Mouse (Mus musculus): ENCODE data around the gene Stk32c. TPM values are rescaled to one million over a fixed set of nuclear protein-coding genes. Genes with fewer than 3 reads are reported as not detected.

Stk32c gene
- polyA plus RNA-seq, 1 experiment from 2014 or later = not detected

- ATAC-seq (replicated peaks; ENCODE audit: insufficient number of reproducible peaks, low FRiP score, low TSS enrichment) = no peak
- Histone ChIP-seq H3K9ac (ENCODE audit: low read depth, low read length) (no peak overlapping the region), H3K4me1 (ENCODE audit: control insufficient read depth, insufficient read depth, low read length) (no peaks in the 10 kb centered on the region), H3K27ac (ENCODE audit: low read depth, low read length) (no peak overlapping the region), H3K36me3 (ENCODE audit: control insufficient read depth, insufficient read depth, low read length) (no peaks in the 10 kb centered on the region), H3K4me2 (no peak overlapping the region), H3K4me3 (ENCODE audit: low read depth, low read length) (no peak overlapping the region), H3K9me3 (replicated peaks; ENCODE audit: control insufficient read depth, low read length) (no peaks in the 10 kb centered on the region), H3K27me3 (ENCODE audit: control insufficient read depth, insufficient read depth, low read length) (peaks cover 2% of the 10 kb centered on the region; the same call in 1 of the 2 replicates)
- 25% methylated on average over 7 of the region's 7 CpGs for WGBS (ENCODE audit: insufficient replicate concordance)
These were observed 13.0 kb downstream of the Stk32c start for GRCm38 (mm10) chr7:139200108-139200507.

DNA sequence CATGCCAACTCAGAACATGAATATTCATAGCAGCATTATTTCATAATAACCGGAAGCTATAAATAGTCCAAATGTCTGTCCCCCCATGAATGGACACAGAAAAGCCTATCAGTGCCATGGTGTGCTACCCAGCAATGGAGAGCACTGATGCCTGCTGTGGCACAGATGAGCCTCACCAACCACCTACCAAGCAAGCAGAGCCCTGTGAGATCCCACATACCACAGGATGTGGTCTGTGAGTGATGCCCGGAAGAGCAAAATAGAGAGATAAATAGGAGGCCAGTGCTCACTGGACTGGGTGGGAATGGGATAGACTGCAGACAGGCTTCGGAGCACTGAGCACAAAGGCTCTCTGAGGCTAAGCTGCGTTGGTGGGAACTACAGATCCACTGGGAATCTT is 16.1 kb downstream of the Stk32c start:
- H3K4me1 ChIP-seq (ENCODE audit: control insufficient read depth, insufficient read depth, low read length) = no peaks in the 10 kb centered on the region
- no peaks in the 10 kb centered on the region for H3K9me3 ChIP-seq (replicated peaks; ENCODE audit: control insufficient read depth, low read length)
- peaks cover 2% of the 10 kb centered on the region; the same call in 1 of the 2 replicates for H3K27me3 ChIP-seq (ENCODE audit: control insufficient read depth, insufficient read depth, low read length)
- H3K27ac ChIP-seq (ENCODE audit: low read depth, low read length) = no peak overlapping the region
- ATAC-seq (replicated peaks; ENCODE audit: insufficient number of reproducible peaks, low FRiP score, low TSS enrichment) = no peak
- H3K9ac ChIP-seq (ENCODE audit: low read depth, low read length) = no peak overlapping the region
- H3K4me3 ChIP-seq (ENCODE audit: low read depth, low read length) = no peak overlapping the region
- WGBS (ENCODE audit: insufficient replicate concordance) = 66% methylated on average over 4 of the region's 4 CpGs
- H3K4me2 ChIP-seq = no peak overlapping the region
- no peaks in the 10 kb centered on the region for H3K36me3 ChIP-seq (ENCODE audit: control insufficient read depth, insufficient read depth, low read length)

- Histone ChIP-seq H3K9me3 (replicated peaks; ENCODE audit: control insufficient read depth, low read length) (no peaks in the 10 kb centered on the region), H3K36me3 (ENCODE audit: control insufficient read depth, insufficient read depth, low read length) (no peaks in the 10 kb centered on the region)
- 67% methylated on average over 6 of the region's 6 CpGs for WGBS (ENCODE audit: insufficient replicate concordance)
These were observed 21.5 kb downstream of the Stk32c start for GRCm38 (mm10) chr7:139191619-139192018.

DNA sequence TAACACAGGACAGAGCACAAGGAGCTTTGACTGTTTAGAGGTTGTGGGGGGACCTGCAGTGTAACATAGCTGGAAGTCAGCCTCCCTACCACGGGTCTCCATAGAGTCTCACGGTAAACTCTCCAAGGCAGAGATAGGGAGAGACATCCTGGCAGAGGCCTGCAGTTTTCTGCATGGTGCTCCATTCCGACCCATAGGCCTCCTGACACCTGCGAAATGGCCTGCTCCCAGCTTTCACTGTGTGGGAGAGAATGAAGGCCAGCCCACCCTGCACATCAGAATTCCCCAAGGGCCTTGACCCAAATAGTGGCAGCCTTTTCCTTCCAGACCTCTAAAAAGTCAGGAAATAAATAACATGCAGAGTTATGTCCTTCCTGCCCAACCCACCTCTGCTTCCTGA is 22.5 kb downstream of the Stk32c start:
- 93% methylated on average over 4 of the region's 4 CpGs for WGBS (ENCODE audit: insufficient replicate concordance)
- Histone ChIP-seq H3K27ac (ENCODE audit: low read depth, low read length) (no peak overlapping the region), H3K4me1 (ENCODE audit: control insufficient read depth, insufficient read depth, low read length) (no peaks in the 10 kb centered on the region; the same call in 1 of the 2 replicates), H3K36me3 (ENCODE audit: control insufficient read depth, insufficient read depth, low read length) (no peaks in the 10 kb centered on the region), H3K9me3 (replicated peaks; ENCODE audit: control insufficient read depth, low read length) (no peaks in the 10 kb centered on the region), H3K4me3 (ENCODE audit: low read depth, low read length) (no peak overlapping the region), H3K4me2 (no peak overlapping the region), H3K27me3 (ENCODE audit: control insufficient read depth, insufficient read depth, low read length) (peaks cover 33% of the 10 kb centered on the region), H3K9ac (ENCODE audit: low read depth, low read length) (no peak overlapping the region)
- ATAC-seq (replicated peaks; ENCODE audit: insufficient number of reproducible peaks, low FRiP score, low TSS enrichment) = no peak

More at GRCm38 (mm10) chr7:139191619-139192018, 21.5 kb downstream of the Stk32c start:
- H3K27ac ChIP-seq (ENCODE audit: low read depth, low read length) = no peak overlapping the region
- ATAC-seq (replicated peaks; ENCODE audit: insufficient number of reproducible peaks, low FRiP score, low TSS enrichment) = no peak
- H3K27me3 ChIP-seq (ENCODE audit: control insufficient read depth, insufficient read depth, low read length) = peaks cover 25% of the 10 kb centered on the region
- no peak overlapping the region for H3K9ac ChIP-seq (ENCODE audit: low read depth, low read length)
- no peaks in the 10 kb centered on the region; the same call in 1 of the 2 replicates for H3K4me1 ChIP-seq (ENCODE audit: control insufficient read depth, insufficient read depth, low read length)
- H3K4me2 ChIP-seq = no peak overlapping the region
- no peak overlapping the region for H3K4me3 ChIP-seq (ENCODE audit: low read depth, low read length)

DNA sequence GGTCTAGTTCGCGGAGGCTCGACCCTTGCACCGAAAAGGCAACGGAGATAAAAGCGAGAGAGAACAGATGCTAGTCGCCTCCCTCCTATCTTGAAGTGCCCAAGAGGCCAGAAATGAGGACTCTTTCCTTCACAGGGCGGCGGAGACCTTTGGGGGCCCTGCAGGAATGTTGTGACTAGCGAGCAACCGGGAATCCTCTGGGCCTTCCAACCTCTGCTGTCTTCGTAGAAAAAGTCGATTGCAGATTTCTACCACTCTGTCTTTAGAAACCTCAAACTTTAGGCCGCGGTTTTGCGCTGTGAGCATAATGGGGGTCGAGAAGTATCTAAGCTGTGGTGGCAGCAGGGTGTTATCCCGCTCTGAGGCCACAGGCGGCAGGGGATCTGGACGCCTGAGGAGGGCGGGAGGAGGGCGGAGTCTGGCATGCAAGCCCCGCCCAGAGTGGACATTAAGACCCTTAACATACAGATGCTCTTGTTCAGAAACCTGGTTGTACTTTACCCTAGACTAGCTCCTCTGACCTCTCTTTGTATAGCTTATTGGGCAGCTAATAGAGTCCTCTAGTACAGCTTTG is 24.4 kb downstream of the Stk32c start:
- Histone ChIP-seq H3K9me3 (replicated peaks; ENCODE audit: control insufficient read depth, low read length) (no peaks in the 10 kb centered on the region), H3K4me3 (ENCODE audit: low read depth, low read length) (peak overlapping the region; percentile 64), H3K27me3 (ENCODE audit: control insufficient read depth, insufficient read depth, low read length) (peaks cover 42% of the 10 kb centered on the region), H3K27ac (ENCODE audit: low read depth, low read length) (no peak overlapping the region), H3K4me1 (ENCODE audit: control insufficient read depth, insufficient read depth, low read length) (no peaks in the 10 kb centered on the region; the same call in 1 of the 2 replicates), H3K4me2 (peak overlapping the region; percentile 99), H3K36me3 (ENCODE audit: control insufficient read depth, insufficient read depth, low read length) (no peaks in the 10 kb centered on the region), H3K9ac (ENCODE audit: low read depth, low read length) (peak overlapping the region; percentile 66; the same call in 1 of the 2 replicates)
- ATAC-seq (replicated peaks; ENCODE audit: insufficient number of reproducible peaks, low FRiP score, low TSS enrichment) = peak; percentile 51; the same call in 1 of the 2 replicates
- WGBS (ENCODE audit: insufficient replicate concordance) = 1% methylated on average over 23 of the region's 23 CpGs

GRCm38 (mm10) chr7:139187771-139188633 is 25.1 kb downstream of the Stk32c start:
- H3K4me3 ChIP-seq (ENCODE audit: low read depth, low read length) = peak overlapping the region; percentile 64
- ATAC-seq (replicated peaks; ENCODE audit: insufficient number of reproducible peaks, low FRiP score, low TSS enrichment) = peak; percentile 92
- peaks cover 42% of the 10 kb centered on the region for H3K27me3 ChIP-seq (ENCODE audit: control insufficient read depth, insufficient read depth, low read length)
- peak overlapping the region; percentile 66 for H3K9ac ChIP-seq (ENCODE audit: low read depth, low read length)
- under 1% methylated on average over 93 of the region's 94 CpGs for WGBS (ENCODE audit: insufficient replicate concordance)
- no peaks in the 10 kb centered on the region; the same call in 1 of the 2 replicates for H3K4me1 ChIP-seq (ENCODE audit: control insufficient read depth, insufficient read depth, low read length)
- H3K27ac ChIP-seq (ENCODE audit: low read depth, low read length) = no peak overlapping the region
- no peaks in the 10 kb centered on the region for H3K9me3 ChIP-seq (replicated peaks; ENCODE audit: control insufficient read depth, low read length)
- H3K36me3 ChIP-seq (ENCODE audit: control insufficient read depth, insufficient read depth, low read length) = no peaks in the 10 kb centered on the region
- H3K4me2 ChIP-seq = peak overlapping the region; percentile 99

DNA sequence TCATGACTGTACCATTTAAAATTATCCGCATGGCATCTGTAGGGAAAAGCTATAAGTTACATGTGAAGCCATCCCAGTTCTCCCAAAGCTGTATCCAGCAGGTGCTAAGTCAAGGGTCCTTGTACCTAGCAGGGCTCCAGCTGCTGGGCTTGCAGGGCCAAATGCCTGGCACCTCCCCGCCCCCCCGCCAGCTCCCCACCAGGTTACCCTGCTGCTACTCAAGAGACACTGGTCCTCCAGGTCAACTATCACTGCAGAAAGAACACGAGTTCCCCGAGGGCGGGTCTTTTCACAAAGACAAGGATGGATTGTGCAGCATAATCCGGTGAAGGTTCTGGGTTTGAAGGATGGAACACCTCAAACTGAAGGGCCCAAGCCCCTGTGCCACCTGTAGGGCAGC is 25.8 kb downstream of the Stk32c start:
- 33% methylated on average over 7 of the region's 7 CpGs for WGBS (ENCODE audit: insufficient replicate concordance)
- H3K9ac ChIP-seq (ENCODE audit: low read depth, low read length) = no peak overlapping the region
- peaks cover 42% of the 10 kb centered on the region for H3K27me3 ChIP-seq (ENCODE audit: control insufficient read depth, insufficient read depth, low read length)
- H3K27ac ChIP-seq (ENCODE audit: low read depth, low read length) = no peak overlapping the region
- ATAC-seq (replicated peaks; ENCODE audit: insufficient number of reproducible peaks, low FRiP score, low TSS enrichment) = no peak
- no peaks in the 10 kb centered on the region; the same call in 1 of the 2 replicates for H3K4me1 ChIP-seq (ENCODE audit: control insufficient read depth, insufficient read depth, low read length)
- H3K9me3 ChIP-seq (replicated peaks; ENCODE audit: control insufficient read depth, low read length) = no peaks in the 10 kb centered on the region
- H3K36me3 ChIP-seq (ENCODE audit: control insufficient read depth, insufficient read depth, low read length) = no peaks in the 10 kb centered on the region
- peak overlapping the region; percentile 64; the same call in 1 of the 2 replicates for H3K4me3 ChIP-seq (ENCODE audit: low read depth, low read length)
- H3K4me2 ChIP-seq = peak overlapping the region; percentile 99

- H3K27me3 ChIP-seq (ENCODE audit: control insufficient read depth, insufficient read depth, low read length) = peaks cover 42% of the 10 kb centered on the region
- WGBS (ENCODE audit: insufficient replicate concordance) = 75% methylated on average over 8 of the region's 8 CpGs
- no peak overlapping the region for H3K27ac ChIP-seq (ENCODE audit: low read depth, low read length)
These were observed 26.7 kb downstream of the Stk32c start for GRCm38 (mm10) chr7:139186436-139186835.

More at GRCm38 (mm10) chr7:139186436-139186835, 26.7 kb downstream of the Stk32c start:
- no peak overlapping the region for H3K4me2 ChIP-seq
- no peak overlapping the region for H3K4me3 ChIP-seq (ENCODE audit: low read depth, low read length)
- no peaks in the 10 kb centered on the region for H3K9me3 ChIP-seq (replicated peaks; ENCODE audit: control insufficient read depth, low read length)
- ATAC-seq (replicated peaks; ENCODE audit: insufficient number of reproducible peaks, low FRiP score, low TSS enrichment) = no peak
- H3K9ac ChIP-seq (ENCODE audit: low read depth, low read length) = no peak overlapping the region
- no peaks in the 10 kb centered on the region; the same call in 1 of the 2 replicates for H3K4me1 ChIP-seq (ENCODE audit: control insufficient read depth, insufficient read depth, low read length)
- no peaks in the 10 kb centered on the region for H3K36me3 ChIP-seq (ENCODE audit: control insufficient read depth, insufficient read depth, low read length)
